Comparison of ENCODE assay signal across 8 mouse cellular contexts in genomic region chr12:54654141-54654540, GRCm38 (mm10). TPM values are rescaled to one million over a fixed set of nuclear protein-coding genes. Genes with fewer than 3 reads are reported as not detected.
DNase-seq lines count a peak whose midpoint lies in the region; ATAC-seq lines count a peak whose summit lies in the region.

No protein-coding gene starts in this region.

- ATAC-seq in lung, embryonic 15.5 days (ENCODE audit: borderline replicate concordance, extremely low read depth, low FRiP score, low TSS enrichment): no peak
- ATAC-seq in CD4-positive, CD25-positive, alpha-beta regulatory T cell, adult 4 months: no peak

- H3K9ac ChIP-seq in lung, embryonic 15.5 days: no peak overlapping the region

- 62% methylated on average over 4 of the region's 4 CpGs for WGBS in heart, embryonic 10.5 days
- WGBS in lung, embryonic 15.5 days: 40% methylated on average over 4 of the region's 4 CpGs

- H3K36me3 ChIP-seq in heart, embryonic 10.5 days: peaks cover 6% of the 10 kb centered on the region
- peaks cover 8% of the 10 kb centered on the region; the same call in 1 of the 2 replicates for H3K36me3 ChIP-seq in lung, embryonic 15.5 days

- DNase-seq in heart, adult 18-20 months: peak; percentile 26 to 45
- DNase-seq in heart, embryonic 10.5 days (ENCODE audit: low spot score): no peak
- peak; percentile 15 for DNase-seq in NIH3T3 (ENCODE audit: low read depth)
- DNase-seq in induced T-regulatory cell, adult 2 months (ENCODE audit: low read depth): peak; percentile 20
- no peak for DNase-seq in frontal cortex, adult 2 months (ENCODE audit: extremely low spot score in 1 of 2, low spot score in 1 of 2)
- no peak for DNase-seq in frontal cortex, postnatal 25 days (ENCODE audit: low spot score in 2 of 2)

- H3K4me2 ChIP-seq in lung, embryonic 15.5 days: peak overlapping the region; percentile 67; the same call in 1 of the 2 replicates

- no peak overlapping the region for H3K27ac ChIP-seq in heart, embryonic 10.5 days
- H3K27ac ChIP-seq in lung, embryonic 15.5 days: no peak overlapping the region

- no peaks in the 10 kb centered on the region for H3K9me3 ChIP-seq in heart, embryonic 10.5 days
- no peaks in the 10 kb centered on the region for H3K9me3 ChIP-seq in lung, embryonic 15.5 days

- no peak overlapping the region for H3K4me3 ChIP-seq in heart, embryonic 10.5 days
- no peak overlapping the region for H3K4me3 ChIP-seq in lung, embryonic 15.5 days

- H3K4me1 ChIP-seq in heart, embryonic 10.5 days: peaks cover 27% of the 10 kb centered on the region
- peaks cover 17% of the 10 kb centered on the region for H3K4me1 ChIP-seq in lung, embryonic 15.5 days

- no peaks in the 10 kb centered on the region; the same call in 1 of the 2 replicates for H3K27me3 ChIP-seq in heart, embryonic 10.5 days (ENCODE audit: insufficient read depth, poor library complexity, severe bottlenecking)
- H3K27me3 ChIP-seq in lung, embryonic 15.5 days: no peaks in the 10 kb centered on the region

RNA-seq across cellular contexts. Expression of gene Sptssa, which starts 2.2 kb away (rescaled TPM):
- total RNA-seq in heart, adult 18-20 months (2021): 10 to 100 TPM; 32.0 to 32.6 TPM
- 121 and 126 TPM in 2 replicates for polyA plus RNA-seq in heart, embryonic 10.5 days (2016; fragmentation: Nextera tagmentation; extraction: Ambion mirVana)
- 192 and 200 TPM in 2 replicates for polyA plus RNA-seq in lung, embryonic 15.5 days (2015; fragmentation: Nextera tagmentation; extraction: Ambion mirVana)
- 100 to 1,000 TPM; 177 to 227 TPM for polyA plus RNA-seq in CD4-positive, CD25-positive, alpha-beta regulatory T cell, adult 4 months (2017; shearing (Covaris generic))
- polyA plus RNA-seq in frontal cortex, adult 2 months (2012; rRNA removed): 55.3 and 56.0 TPM in 2 replicates

RNA-seq across cellular contexts. Expression of gene Eapp, which starts 41.6 kb away (rescaled TPM):
- 10 to 100 TPM; 25.1 to 27.3 TPM for total RNA-seq in heart, adult 18-20 months (2021)
- polyA plus RNA-seq in heart, embryonic 10.5 days (2016; fragmentation: Nextera tagmentation; extraction: Ambion mirVana): 44.7 and 52.1 TPM in 2 replicates
- 54.9 and 57.5 TPM in 2 replicates for polyA plus RNA-seq in lung, embryonic 15.5 days (2015; fragmentation: Nextera tagmentation; extraction: Ambion mirVana)
- polyA plus RNA-seq in CD4-positive, CD25-positive, alpha-beta regulatory T cell, adult 4 months (2017; shearing (Covaris generic)): 100 to 1,000 TPM; 115 to 149 TPM
- polyA plus RNA-seq in frontal cortex, adult 2 months (2012; rRNA removed): 26.9 and 30.2 TPM in 2 replicates

Comparison
In these comparisons a context has a peak if more than half of its experiments do, and no peak if none do; other contexts are left out.
1. DNase-seq: peak in heart, adult 18-20 months (2 of 2), NIH3T3 (single experiment) and induced T-regulatory cell, adult 2 months (single experiment); none in heart, embryonic 10.5 days (single experiment), frontal cortex, adult 2 months (0 of 2) and frontal cortex, postnatal 25 days (0 of 2).